Mouse (Mus musculus) MEL (cell line): ENCODE measurements around the gene Cnpy2. TPM values are rescaled to one million over a fixed set of nuclear protein-coding genes. Genes with fewer than 3 reads are reported as not detected.

Experiments used
- polyA plus RNA-seq, 2 experiments: library from polyadenylated mRNA; stranded (reverse) in 1 of 2; unstranded in 1 of 2; fragments of >175 nt in 1 of 2; fragments of >200 nt in 1 of 2; gene quantifications; 2 replicates each; pipeline versions ENCODE4 v1.2.1 to v1.2.4; 2012; ENCODE audit warnings: low replicate concordance in 2 of 2, low read depth in 1 of 2; ENCODE audit not compliant: insufficient read length in 2 of 2, insufficient read depth in 1 of 2, missing spikeins in 1 of 2
- total RNA-seq: library from RNA; depleted of rRNA; stranded (reverse); fragments of 300-350 nt; gene quantifications from 2 replicates; pipeline ENCODE4 v1.2.3, GENCODE M21; 2012; rRNA removed

The Cnpy2 gene
- total and polyA plus RNA-seq, 3 experiments: 98.1 to 107 TPM; not detected in 1

Other genes starting within 250 kb of the Cnpy2 start
- 2,164 and 2,193 TPM in 2 replicates for gene Atp5b, start 239.2 kb upstream of the Cnpy2 start, total RNA-seq
- 1,000 to 10,000 TPM in 1 of 2 experiments, 100 to 1,000 TPM in 1; 545 to 2,318 TPM for gene Atp5b, start 239.2 kb upstream of the Cnpy2 start, polyA plus RNA-seq
- gene Baz2a, start 230.9 kb upstream of the Cnpy2 start, total RNA-seq: 5.5 and 8.2 TPM in 2 replicates
- gene Baz2a, start 230.9 kb upstream of the Cnpy2 start, polyA plus RNA-seq: 10 to 100 TPM; 33.8 to 46.0 TPM
- 5.1 and 5.8 TPM in 2 replicates for gene Rbms2, start 142.2 kb upstream of the Cnpy2 start, total RNA-seq
- 10 to 100 TPM in 1 of 2 experiments, not detected in 1; 23.5 TPM for gene Rbms2, start 142.2 kb upstream of the Cnpy2 start, polyA plus RNA-seq
- gene Gls2, start 128.0 kb upstream of the Cnpy2 start, total RNA-seq: 11.8 and 15.6 TPM in 2 replicates
- gene Gls2, start 128.0 kb upstream of the Cnpy2 start, polyA plus RNA-seq: 10 to 100 TPM in 1 of 2 experiments, not detected in 1; 17.8 TPM
- 13.8 and 17.2 TPM in 2 replicates for gene Spryd4, start 110.7 kb upstream of the Cnpy2 start, total RNA-seq
- gene Spryd4, start 110.7 kb upstream of the Cnpy2 start, polyA plus RNA-seq: 10 to 100 TPM in 1 of 2 experiments, not detected in 1; 19.6 TPM
- gene Mip, start 96.6 kb upstream of the Cnpy2 start, total RNA-seq: not detected in 2 replicates
- under 1 TPM in 1 of 2 experiments, not detected in 1; 0.04 TPM for gene Mip, start 96.6 kb upstream of the Cnpy2 start, polyA plus RNA-seq
- 49.3 and 50.2 TPM in 2 replicates for gene Timeless, start 90.4 kb upstream of the Cnpy2 start, total RNA-seq
- gene Timeless, start 90.4 kb upstream of the Cnpy2 start, polyA plus RNA-seq: 100 to 1,000 TPM in 1 of 2 experiments, 10 to 100 TPM in 1; 89.8 to 627 TPM
- 0.27 and 0.46 TPM in 2 replicates for gene Apon, start 68.4 kb upstream of the Cnpy2 start, total RNA-seq
- under 1 TPM in 1 of 2 experiments, not detected in 1; 0.46 TPM for gene Apon, start 68.4 kb upstream of the Cnpy2 start, polyA plus RNA-seq
- not detected in 2 replicates for gene Apof, start 53.8 kb upstream of the Cnpy2 start, total RNA-seq
- gene Apof, start 53.8 kb upstream of the Cnpy2 start, polyA plus RNA-seq: not detected
- gene Stat2, start 51.9 kb upstream of the Cnpy2 start, total RNA-seq: 3.4 and 3.6 TPM in 2 replicates
- gene Stat2, start 51.9 kb upstream of the Cnpy2 start, polyA plus RNA-seq: 1 to 10 TPM in 1 of 2 experiments, not detected in 1; 6.6 TPM
- 0.12 and 0.20 TPM in 2 replicates for gene Il23a, start 23.7 kb upstream of the Cnpy2 start, total RNA-seq
- gene Il23a, start 23.7 kb upstream of the Cnpy2 start, polyA plus RNA-seq: under 1 TPM in 1 of 2 experiments, not detected in 1; 0.29 TPM
- gene Pan2, start 19.1 kb upstream of the Cnpy2 start, total RNA-seq: 6.8 and 7.9 TPM in 2 replicates
- gene Pan2, start 19.1 kb upstream of the Cnpy2 start, polyA plus RNA-seq: 10 to 100 TPM in 1 of 2 experiments, not detected in 1; 28.6 TPM
- 161 and 187 TPM in 2 replicates for gene Cs, start 15.3 kb downstream of the Cnpy2 start, total RNA-seq
- gene Cs, start 15.3 kb downstream of the Cnpy2 start, polyA plus RNA-seq: 100 to 1,000 TPM; 133 to 256 TPM
- gene Coq10a, start 46.5 kb downstream of the Cnpy2 start, total RNA-seq: 6.8 and 7.7 TPM in 2 replicates
- 10 to 100 TPM in 1 of 2 experiments, not detected in 1; 14.1 TPM for gene Coq10a, start 46.5 kb downstream of the Cnpy2 start, polyA plus RNA-seq
- 9.5 and 10.0 TPM in 2 replicates for gene Ankrd52, start 54.7 kb downstream of the Cnpy2 start, total RNA-seq
- 10 to 100 TPM in 1 of 2 experiments, not detected in 1; 39.9 TPM for gene Ankrd52, start 54.7 kb downstream of the Cnpy2 start, polyA plus RNA-seq
- not detected in 2 replicates for gene Slc39a5, start 78.8 kb downstream of the Cnpy2 start, total RNA-seq
- gene Slc39a5, start 78.8 kb downstream of the Cnpy2 start, polyA plus RNA-seq: not detected
- 33.7 and 39.9 TPM in 2 replicates for gene Nabp2, start 89.0 kb downstream of the Cnpy2 start, total RNA-seq
- gene Nabp2, start 89.0 kb downstream of the Cnpy2 start, polyA plus RNA-seq: 100 to 1,000 TPM; 166 to 249 TPM
- 25.4 and 28.1 TPM in 2 replicates for gene Rnf41, start 89.2 kb downstream of the Cnpy2 start, total RNA-seq
- 10 to 100 TPM in 1 of 2 experiments, not detected in 1; 27.4 TPM for gene Rnf41, start 89.2 kb downstream of the Cnpy2 start, polyA plus RNA-seq
- gene Smarcc2, start 136.8 kb downstream of the Cnpy2 start, total RNA-seq: 22.3 and 24.8 TPM in 2 replicates
- 100 to 1,000 TPM in 1 of 2 experiments, 10 to 100 TPM in 1; 68.8 to 226 TPM for gene Smarcc2, start 136.8 kb downstream of the Cnpy2 start, polyA plus RNA-seq
- 560 and 589 TPM in 2 replicates for gene Myl6, start 171.7 kb downstream of the Cnpy2 start, total RNA-seq
- gene Myl6, start 171.7 kb downstream of the Cnpy2 start, polyA plus RNA-seq: 100 to 1,000 TPM in 1 of 2 experiments, not detected in 1; 399 TPM
- gene Myl6b, start 176.2 kb downstream of the Cnpy2 start, total RNA-seq: 1.8 and 2.6 TPM in 2 replicates
- gene Myl6b, start 176.2 kb downstream of the Cnpy2 start, polyA plus RNA-seq: 10 to 100 TPM in 1 of 2 experiments, not detected in 1; 18.8 TPM
- gene Esyt1, start 203.4 kb downstream of the Cnpy2 start, total RNA-seq: 35.1 and 35.9 TPM in 2 replicates
- 10 to 100 TPM; 53.4 to 57.0 TPM for gene Esyt1, start 203.4 kb downstream of the Cnpy2 start, polyA plus RNA-seq
- 14.2 and 14.6 TPM in 2 replicates for gene Zc3h10, start 225.3 kb downstream of the Cnpy2 start, total RNA-seq
- gene Zc3h10, start 225.3 kb downstream of the Cnpy2 start, polyA plus RNA-seq: 10 to 100 TPM in 1 of 2 experiments, not detected in 1; 17.3 TPM
- 6,649 and 6,931 TPM in 2 replicates for gene Rpl41, start 226.8 kb downstream of the Cnpy2 start, total RNA-seq
- gene Rpl41, start 226.8 kb downstream of the Cnpy2 start, polyA plus RNA-seq: over 10,000 TPM in 1 of 2 experiments, 100 to 1,000 TPM in 1; 274 to 10,905 TPM
- gene Pa2g4, start 243.5 kb downstream of the Cnpy2 start, total RNA-seq: 232 and 235 TPM in 2 replicates
- gene Pa2g4, start 243.5 kb downstream of the Cnpy2 start, polyA plus RNA-seq: 100 to 1,000 TPM; 298 to 663 TPM